Mouse (Mus musculus) macrophage (primary cell): Measurements from ENCODE around the gene Parva. TPM values are rescaled to one million over a fixed set of nuclear protein-coding genes. Genes with fewer than 3 reads are reported as not detected.

Experiments
- H3K27ac ChIP-seq: fragments of 350-480 bp; formaldehyde crosslinking; 2 replicates; pipeline ENCODE4 v1.9.0; 2021
- H3K36me3 ChIP-seq: fragments of 350-480 bp; formaldehyde crosslinking; 2 replicates; pipeline ENCODE4 v1.9.0; 2021; ENCODE audit errors: inconsistent target
- H3K4me3 ChIP-seq: fragments of 350-480 bp; formaldehyde crosslinking; 2 replicates; pipeline ENCODE4 v1.9.0; 2021; ENCODE audit errors: inconsistent target
- H3K79me2 ChIP-seq: fragments of 350-480 bp; formaldehyde crosslinking; 2 replicates; pipeline ENCODE4 v1.9.0; 2021; ENCODE audit errors: inconsistent target
- WGBS: methylation state at CpG from one replicate; pipeline ENCODE4 v1.1.7; 2026; ENCODE audit warnings: inconsistent platforms; ENCODE audit not compliant: missing documents; 5-methylcytosine and 5-hydroxymethylcytosine counted together
- polyA plus RNA-seq: library from polyadenylated mRNA; stranded (reverse); fragments of 250-400 nt; gene quantifications from 3 replicates; pipeline ENCODE4 v1.2.4, GENCODE M21; 2018; ENCODE audit warnings: inconsistent platforms

Gene Parva
- polyA plus RNA-seq, 1 experiment from 2014 or later, result 0.06 TPM

DNA sequence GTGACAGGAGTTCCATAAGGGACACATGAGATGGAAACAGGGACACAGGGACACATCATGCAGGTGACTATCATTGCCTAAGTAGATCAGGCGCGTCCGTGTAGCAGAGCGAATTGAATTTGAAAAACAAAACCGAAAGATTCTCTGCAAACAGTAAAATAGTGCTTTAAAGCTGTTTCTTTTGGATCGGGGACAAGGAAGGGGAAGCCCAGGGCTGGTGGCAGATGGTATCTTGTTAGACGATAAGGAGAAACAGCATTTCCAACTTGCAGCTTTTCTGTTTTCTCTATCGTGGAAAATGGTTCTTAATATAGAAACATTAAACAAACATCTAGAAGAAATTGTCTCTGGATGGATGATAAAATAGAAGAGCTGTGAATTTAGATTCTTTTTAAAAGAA is 21.7 kb upstream of the Parva start:
- Histone ChIP-seq H3K4me3 (no peak overlapping the region), H3K79me2 (no peaks in the 10 kb centered on the region), H3K27ac (no peak overlapping the region), H3K36me3 (no peaks in the 10 kb centered on the region)
- WGBS, result 34% methylated on average over 8 of the region's 8 CpGs

GRCm38 (mm10) chr7:112407597-112407996 is 19.7 kb upstream of the Parva start:
- Histone ChIP-seq H3K4me3 (no peak overlapping the region), H3K36me3 (no peaks in the 10 kb centered on the region), H3K27ac (no peak overlapping the region), H3K79me2 (no peaks in the 10 kb centered on the region)
- 92% methylated on average over 7 of the region's 7 CpGs for WGBS

GRCm38 (mm10) chr7:112409991-112410390 is 17.3 kb upstream of the Parva start:
- no peak overlapping the region for H3K27ac ChIP-seq
- 65% methylated on average over 3 of the region's 3 CpGs for WGBS
- H3K36me3 ChIP-seq, result no peaks in the 10 kb centered on the region
- H3K79me2 ChIP-seq, result no peaks in the 10 kb centered on the region
- H3K4me3 ChIP-seq, result no peak overlapping the region

GRCm38 (mm10) chr7:112413286-112413685 is 14.0 kb upstream of the Parva start:
- H3K27ac ChIP-seq, result no peak overlapping the region
- H3K36me3 ChIP-seq, result no peaks in the 10 kb centered on the region
- H3K79me2 ChIP-seq, result no peaks in the 10 kb centered on the region
- H3K4me3 ChIP-seq, result no peak overlapping the region
- 95% methylated on average over 6 of the region's 6 CpGs for WGBS

GRCm38 (mm10) chr7:112416058-112416526 is 11.2 kb upstream of the Parva start:
- no peaks in the 10 kb centered on the region for H3K36me3 ChIP-seq
- no peaks in the 10 kb centered on the region for H3K79me2 ChIP-seq
- WGBS, result 16% methylated on average over 14 of the region's 14 CpGs
- no peak overlapping the region for H3K4me3 ChIP-seq
- H3K27ac ChIP-seq, result no peak overlapping the region

GRCm38 (mm10) chr7:112416730-112417513 is 10.4 kb upstream of the Parva start:
- WGBS, result 25% methylated on average over 3 of the region's 7 CpGs
- Histone ChIP-seq H3K27ac (no peak overlapping the region), H3K36me3 (no peaks in the 10 kb centered on the region), H3K79me2 (no peaks in the 10 kb centered on the region), H3K4me3 (no peak overlapping the region)

DNA sequence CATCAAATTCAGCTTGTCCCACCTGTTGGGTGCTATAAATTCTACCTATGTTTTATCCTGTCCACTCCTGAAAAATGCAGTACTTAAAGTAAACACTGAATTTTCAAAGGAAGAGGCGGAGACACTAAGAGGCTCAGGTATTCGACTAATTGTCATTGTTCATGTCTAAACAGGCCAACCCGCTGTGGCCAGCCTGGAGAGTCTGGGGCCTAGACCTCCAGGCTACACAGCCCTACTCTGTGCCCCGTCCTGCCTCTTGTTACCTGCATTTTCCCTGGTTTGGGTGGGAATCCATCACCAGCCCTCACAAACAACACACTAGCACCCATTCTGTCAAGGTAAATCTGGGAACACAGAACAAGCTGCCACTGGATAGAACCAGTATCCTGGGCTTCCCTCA is 9.7 kb upstream of the Parva start:
- no peak overlapping the region for H3K4me3 ChIP-seq
- no peak overlapping the region for H3K27ac ChIP-seq
- no peaks in the 10 kb centered on the region for H3K36me3 ChIP-seq
- 88% methylated on average over 4 of the region's 4 CpGs for WGBS
- no peaks in the 10 kb centered on the region for H3K79me2 ChIP-seq

DNA sequence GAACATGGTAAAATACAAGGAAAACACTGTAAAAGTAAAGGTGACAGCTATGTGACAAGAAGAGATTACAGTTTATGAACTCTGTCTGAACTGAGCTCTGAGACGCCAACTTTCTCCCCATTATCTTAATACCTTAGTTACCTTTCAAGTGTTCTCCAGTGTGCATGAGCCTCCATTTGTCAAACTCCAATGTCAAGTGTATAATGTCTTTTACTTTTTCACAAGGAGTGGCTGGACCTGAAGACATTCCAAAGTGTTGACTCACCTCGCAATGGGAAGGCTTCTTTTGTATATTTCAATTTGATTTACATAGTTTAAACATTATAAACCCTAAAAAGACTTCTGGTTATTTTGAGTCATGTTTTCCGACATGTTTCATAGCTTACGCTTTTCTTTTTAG is 3.9 kb upstream of the Parva start:
- 82% methylated on average over 4 of the region's 4 CpGs for WGBS
- Histone ChIP-seq H3K79me2 (no peaks in the 10 kb centered on the region), H3K4me3 (no peak overlapping the region), H3K36me3 (no peaks in the 10 kb centered on the region), H3K27ac (no peak overlapping the region)

DNA sequence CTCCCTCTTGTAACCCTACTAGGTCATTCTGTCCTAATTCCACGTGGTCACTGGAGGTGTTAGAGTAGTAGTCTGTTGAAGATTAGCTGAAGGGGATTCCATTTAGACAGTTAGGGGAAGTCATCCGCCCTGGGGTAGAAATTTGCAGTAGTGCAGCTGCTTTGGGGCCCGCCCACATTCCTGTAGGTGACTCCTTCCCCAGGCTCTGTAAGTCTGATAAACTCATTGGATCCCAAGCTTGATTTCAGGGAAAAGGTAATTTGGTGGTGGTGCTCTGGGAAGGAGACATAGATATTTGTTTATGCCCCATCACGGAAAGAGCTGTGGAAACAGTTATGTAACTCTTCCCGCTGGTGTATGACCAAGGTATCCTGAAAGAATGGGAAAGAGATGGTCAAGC is 494 bp upstream of the Parva start:
- Histone ChIP-seq H3K4me3 (no peak overlapping the region), H3K36me3 (no peaks in the 10 kb centered on the region), H3K27ac (no peak overlapping the region), H3K79me2 (no peaks in the 10 kb centered on the region)
- WGBS, result 27% methylated on average over 5 of the region's 5 CpGs

GRCm38 (mm10) chr7:112428158-112428535 is 842 bp downstream of the Parva start:
- Histone ChIP-seq H3K27ac (no peak overlapping the region), H3K36me3 (no peaks in the 10 kb centered on the region), H3K4me3 (no peak overlapping the region), H3K79me2 (no peaks in the 10 kb centered on the region)
- 12% methylated on average over 22 of the region's 22 CpGs for WGBS

DNA sequence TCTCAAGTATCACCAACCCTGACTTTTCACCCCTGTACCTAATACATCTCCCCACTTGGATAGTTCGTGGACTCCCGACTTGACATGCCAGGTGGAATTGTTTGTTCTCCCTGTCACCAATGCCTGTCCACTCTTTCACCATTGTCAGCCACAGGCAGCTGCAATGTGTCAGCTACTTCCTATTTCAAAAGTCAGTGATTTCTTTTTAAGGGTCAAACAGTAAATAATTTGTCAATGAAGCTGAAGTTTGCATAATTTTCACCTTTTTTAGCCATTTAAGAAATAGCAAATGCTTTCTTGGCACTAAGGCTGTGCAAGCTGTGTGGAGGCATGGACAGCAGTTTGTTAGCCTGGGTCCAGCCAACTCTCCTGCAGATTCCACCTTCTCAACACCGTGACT is 12.5 kb downstream of the Parva start:
- Histone ChIP-seq H3K36me3 (no peaks in the 10 kb centered on the region), H3K4me3 (no peak overlapping the region), H3K79me2 (no peaks in the 10 kb centered on the region), H3K27ac (no peak overlapping the region)
- WGBS, result 93% methylated on average over 3 of the region's 3 CpGs

DNA sequence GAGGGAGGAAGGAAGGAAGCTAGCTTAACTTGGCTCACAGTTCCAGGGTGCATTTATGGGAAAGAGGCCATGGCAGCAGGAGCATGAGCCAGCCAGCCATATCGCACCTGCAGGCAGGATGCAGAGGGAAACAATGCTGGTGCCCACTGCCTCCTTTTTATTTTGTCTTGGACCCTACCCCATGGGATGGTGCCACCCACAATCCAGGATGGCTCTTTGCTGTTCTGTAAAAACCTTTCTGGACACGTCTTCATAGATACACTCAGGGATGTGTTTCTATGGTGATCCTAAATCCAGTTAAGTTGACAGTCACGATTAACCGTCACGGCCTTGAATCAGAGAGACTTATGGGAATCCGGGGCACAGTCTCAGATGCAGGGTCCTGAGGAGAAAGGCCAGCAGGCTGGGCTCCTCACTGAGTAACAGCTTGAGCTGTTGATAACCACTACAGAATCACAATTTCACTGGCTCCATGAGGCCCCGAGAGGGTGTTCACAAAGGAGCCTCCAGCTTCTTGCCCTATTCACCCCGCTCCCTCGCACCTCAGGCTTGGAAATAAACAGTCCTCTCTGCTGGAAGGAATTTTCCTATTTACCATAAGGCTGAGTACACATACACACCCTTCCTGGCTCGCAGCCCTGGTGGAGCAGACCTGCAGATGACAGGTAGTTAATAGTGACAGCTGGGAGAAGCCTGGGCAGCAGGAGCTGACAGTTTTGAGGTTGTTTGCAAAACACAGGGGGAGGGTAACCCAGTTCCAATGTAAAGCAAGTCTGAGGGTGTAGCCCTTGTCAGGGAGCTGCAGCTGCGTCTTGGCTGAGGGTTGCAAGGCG is 17.1 kb downstream of the Parva start:
- H3K79me2 ChIP-seq, result no peaks in the 10 kb centered on the region
- H3K4me3 ChIP-seq, result no peak overlapping the region
- 79% methylated on average over 12 of the region's 12 CpGs for WGBS
- no peaks in the 10 kb centered on the region for H3K36me3 ChIP-seq
- no peak overlapping the region for H3K27ac ChIP-seq

DNA sequence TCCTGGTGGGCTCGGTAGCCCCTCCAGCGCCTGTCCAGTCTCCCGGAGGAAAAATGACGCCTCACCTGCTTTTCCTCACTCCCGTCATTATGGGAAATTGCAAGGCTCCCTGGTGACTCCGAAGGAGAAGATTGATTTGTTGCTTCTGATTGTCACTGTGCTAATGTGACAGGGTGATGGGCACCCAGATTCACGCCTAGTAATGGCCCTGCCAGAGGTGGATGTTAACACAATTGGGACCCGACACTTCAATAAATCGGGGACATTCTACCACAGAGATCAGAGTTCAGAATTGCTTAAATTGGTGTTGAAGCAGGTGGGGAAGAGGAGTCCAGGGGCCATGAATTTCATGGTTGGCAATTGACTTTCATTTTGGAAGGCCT is 17.7 kb downstream of the Parva start:
- Histone ChIP-seq H3K27ac (no peak overlapping the region), H3K4me3 (no peak overlapping the region), H3K79me2 (no peaks in the 10 kb centered on the region), H3K36me3 (no peaks in the 10 kb centered on the region)
- 69% methylated on average over 9 of the region's 9 CpGs for WGBS

DNA sequence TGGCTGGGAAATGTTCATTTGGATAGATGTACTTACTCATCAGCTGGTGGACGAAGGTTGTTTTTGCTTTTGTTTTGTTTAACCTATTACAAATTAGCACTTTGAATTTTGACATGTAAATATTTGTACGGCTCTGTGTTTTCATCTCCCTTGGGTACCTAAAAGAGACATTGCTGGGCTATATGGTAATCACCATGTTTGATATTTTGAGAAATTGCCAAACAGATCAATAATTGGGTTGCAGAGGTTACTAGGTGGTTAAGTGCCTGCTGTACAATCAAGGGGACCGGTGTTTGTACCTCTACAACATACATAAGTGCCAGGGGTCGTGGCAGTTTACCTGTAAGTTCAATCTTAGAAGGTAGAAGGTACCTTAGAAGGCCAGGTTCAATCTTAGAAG is 19.2 kb downstream of the Parva start:
- no peak overlapping the region for H3K4me3 ChIP-seq
- 97% methylated on average over 3 of the region's 4 CpGs for WGBS
- no peaks in the 10 kb centered on the region for H3K36me3 ChIP-seq
- H3K27ac ChIP-seq, result no peak overlapping the region
- no peaks in the 10 kb centered on the region for H3K79me2 ChIP-seq

DNA sequence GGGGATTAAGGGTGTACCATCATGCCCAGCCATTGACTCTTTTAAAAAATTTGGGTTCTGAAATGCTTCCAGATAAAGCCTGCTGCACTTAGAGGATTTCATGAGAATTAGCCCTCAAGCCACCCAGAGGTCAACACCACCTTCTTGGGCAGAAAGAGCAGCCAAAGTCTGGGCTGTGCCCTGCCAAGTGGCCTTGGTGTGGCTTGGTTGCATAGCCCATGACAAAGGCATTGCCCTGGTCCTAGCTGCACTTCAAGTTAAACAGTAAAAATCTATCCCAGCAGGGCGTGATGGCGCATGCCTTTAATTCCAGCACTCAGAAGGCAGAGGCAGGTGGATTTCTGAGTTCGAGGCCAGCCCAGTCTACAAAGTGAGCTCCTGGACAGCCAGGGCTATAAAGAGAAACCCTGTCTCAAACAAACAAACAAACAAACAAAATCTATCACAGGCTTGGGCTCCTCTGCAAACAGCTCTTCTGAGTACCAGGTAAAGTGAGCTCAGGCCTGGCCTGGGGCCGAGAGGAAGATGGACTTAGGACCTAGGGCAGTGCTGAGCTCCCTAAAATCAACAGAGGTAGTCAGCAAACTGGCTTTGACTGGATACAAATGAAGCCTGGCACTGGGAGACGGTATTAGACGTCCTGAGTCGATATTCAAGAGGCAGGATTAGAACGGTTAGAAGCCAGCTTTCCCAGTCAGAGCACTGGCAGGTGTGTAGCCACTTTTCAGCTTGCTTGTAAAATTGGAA is 22.8 kb downstream of the Parva start:
- no peaks in the 10 kb centered on the region for H3K79me2 ChIP-seq
- no peak overlapping the region for H3K4me3 ChIP-seq
- no peak overlapping the region for H3K27ac ChIP-seq
- 88% methylated on average over 8 of the region's 8 CpGs for WGBS
- H3K36me3 ChIP-seq, result no peaks in the 10 kb centered on the region
